Mouse (Mus musculus): ENCODE measurements around the gene Gm20388. TPM values are rescaled to one million over a fixed set of nuclear protein-coding genes. Genes with fewer than 3 reads are reported as not detected.

Gm20388 gene
- polyA plus RNA-seq, 1 experiment: 23.9 TPM

GRCm38 (mm10) chr8:124141681-124142391 is 4231.2 kb downstream of the Gm20388 start:
- Histone ChIP-seq H3K27ac (ENCODE audit: insufficient read depth, low read length) (no peak overlapping the region), H3K4me1 (ENCODE audit: control insufficient read depth, insufficient read depth, low read length) (peaks cover 3% of the 10 kb centered on the region), H3K4me3 (ENCODE audit: insufficient read depth, low read length) (no peak overlapping the region)
- TF ChIP-seq CTCF (IDR thresholded peaks at IDR 0.05; ENCODE audit: extremely low read depth, insufficient read depth, low read length): no peak

GRCm38 (mm10) chr8:124143003-124143402 is 4232.4 kb downstream of the Gm20388 start:
- no peak overlapping the region for H3K4me3 ChIP-seq (ENCODE audit: insufficient read depth, low read length)
- H3K27ac ChIP-seq (ENCODE audit: insufficient read depth, low read length): no peak overlapping the region
- TF ChIP-seq POLR2A (IDR thresholded peaks at IDR 0.05; ENCODE audit: extremely low read depth, insufficient read depth, low read length) (no peak), CTCF (IDR thresholded peaks at IDR 0.05; ENCODE audit: extremely low read depth, insufficient read depth, low read length) (no peak)
- peaks cover 3% of the 10 kb centered on the region for H3K4me1 ChIP-seq (ENCODE audit: control insufficient read depth, insufficient read depth, low read length)

- peaks cover 3% of the 10 kb centered on the region for H3K4me1 ChIP-seq (ENCODE audit: control insufficient read depth, insufficient read depth, low read length)
- TF ChIP-seq POLR2A (IDR thresholded peaks at IDR 0.05; ENCODE audit: extremely low read depth, insufficient read depth, low read length) (no peak), CTCF (IDR thresholded peaks at IDR 0.05; ENCODE audit: extremely low read depth, insufficient read depth, low read length) (no peak)
- no peak overlapping the region for H3K27ac ChIP-seq (ENCODE audit: insufficient read depth, low read length)
- H3K4me3 ChIP-seq (ENCODE audit: insufficient read depth, low read length): no peak overlapping the region
These were observed 4233.4 kb downstream of the Gm20388 start for GRCm38 (mm10) chr8:124143871-124144618.

GRCm38 (mm10) chr8:124144619-124144980 is 4234.0 kb downstream of the Gm20388 start:
- no peak overlapping the region for H3K27ac ChIP-seq (ENCODE audit: insufficient read depth, low read length)
- H3K4me1 ChIP-seq (ENCODE audit: control insufficient read depth, insufficient read depth, low read length): peaks cover 3% of the 10 kb centered on the region
- no peak for TF ChIP-seq POLR2A (IDR thresholded peaks at IDR 0.05; ENCODE audit: extremely low read depth, insufficient read depth, low read length)
- TF ChIP-seq CTCF (IDR thresholded peaks at IDR 0.05; ENCODE audit: extremely low read depth, insufficient read depth, low read length): no peak
- no peak overlapping the region for H3K4me3 ChIP-seq (ENCODE audit: insufficient read depth, low read length)

GRCm38 (mm10) chr8:124146286-124146685 is 4235.6 kb downstream of the Gm20388 start:
- H3K27ac ChIP-seq (ENCODE audit: insufficient read depth, low read length): no peak overlapping the region
- H3K4me3 ChIP-seq (ENCODE audit: insufficient read depth, low read length): no peak overlapping the region
- H3K4me1 ChIP-seq (ENCODE audit: control insufficient read depth, insufficient read depth, low read length): peaks cover 3% of the 10 kb centered on the region
- TF ChIP-seq POLR2A (IDR thresholded peaks at IDR 0.05; ENCODE audit: extremely low read depth, insufficient read depth, low read length): no peak
- no peak for TF ChIP-seq CTCF (IDR thresholded peaks at IDR 0.05; ENCODE audit: extremely low read depth, insufficient read depth, low read length)

GRCm38 (mm10) chr8:124150009-124150408 is 4239.4 kb downstream of the Gm20388 start:
- no peak for TF ChIP-seq POLR2A (IDR thresholded peaks at IDR 0.05; ENCODE audit: extremely low read depth, insufficient read depth, low read length)
- no peak for TF ChIP-seq CTCF (IDR thresholded peaks at IDR 0.05; ENCODE audit: extremely low read depth, insufficient read depth, low read length)
- Histone ChIP-seq H3K4me3 (ENCODE audit: insufficient read depth, low read length) (no peak overlapping the region), H3K4me1 (ENCODE audit: control insufficient read depth, insufficient read depth, low read length) (no peaks in the 10 kb centered on the region), H3K27ac (ENCODE audit: insufficient read depth, low read length) (no peak overlapping the region)

- TF ChIP-seq POLR2A (IDR thresholded peaks at IDR 0.05; ENCODE audit: extremely low read depth, insufficient read depth, low read length) (no peak), CTCF (IDR thresholded peaks at IDR 0.05; ENCODE audit: extremely low read depth, insufficient read depth, low read length) (no peak)
- Histone ChIP-seq H3K27ac (ENCODE audit: insufficient read depth, low read length) (no peak overlapping the region), H3K4me3 (ENCODE audit: insufficient read depth, low read length) (no peak overlapping the region), H3K4me1 (ENCODE audit: control insufficient read depth, insufficient read depth, low read length) (no peaks in the 10 kb centered on the region)
These were observed 4239.9 kb downstream of the Gm20388 start for GRCm38 (mm10) chr8:124150536-124150935.

GRCm38 (mm10) chr8:124151881-124152280 is 4241.2 kb downstream of the Gm20388 start:
- TF ChIP-seq CTCF (IDR thresholded peaks at IDR 0.05; ENCODE audit: extremely low read depth, insufficient read depth, low read length) (no peak), POLR2A (IDR thresholded peaks at IDR 0.05; ENCODE audit: extremely low read depth, insufficient read depth, low read length) (no peak)
- no peaks in the 10 kb centered on the region for H3K4me1 ChIP-seq (ENCODE audit: control insufficient read depth, insufficient read depth, low read length)
- H3K27ac ChIP-seq (ENCODE audit: insufficient read depth, low read length): no peak overlapping the region
- no peak overlapping the region for H3K4me3 ChIP-seq (ENCODE audit: insufficient read depth, low read length)

GRCm38 (mm10) chr8:124152771-124153170 is 4242.1 kb downstream of the Gm20388 start:
- H3K4me1 ChIP-seq (ENCODE audit: control insufficient read depth, insufficient read depth, low read length): no peaks in the 10 kb centered on the region
- no peak for TF ChIP-seq POLR2A (IDR thresholded peaks at IDR 0.05; ENCODE audit: extremely low read depth, insufficient read depth, low read length)
- TF ChIP-seq CTCF (IDR thresholded peaks at IDR 0.05; ENCODE audit: extremely low read depth, insufficient read depth, low read length): no peak
- H3K27ac ChIP-seq (ENCODE audit: insufficient read depth, low read length): no peak overlapping the region
- no peak overlapping the region for H3K4me3 ChIP-seq (ENCODE audit: insufficient read depth, low read length)

- no peaks in the 10 kb centered on the region for H3K4me1 ChIP-seq (ENCODE audit: control insufficient read depth, insufficient read depth, low read length)
- TF ChIP-seq CTCF (IDR thresholded peaks at IDR 0.05; ENCODE audit: extremely low read depth, insufficient read depth, low read length) (no peak), POLR2A (IDR thresholded peaks at IDR 0.05; ENCODE audit: extremely low read depth, insufficient read depth, low read length) (no peak)
- H3K27ac ChIP-seq (ENCODE audit: insufficient read depth, low read length): no peak overlapping the region
- no peak overlapping the region for H3K4me3 ChIP-seq (ENCODE audit: insufficient read depth, low read length)
These were observed 4245.7 kb downstream of the Gm20388 start for GRCm38 (mm10) chr8:124156324-124156723.

All from cortical plate, adult 2 months (tissue).